Mouse (Mus musculus): ENCODE measurements around the gene Mrpl14.

- TF ChIP-seq CTCF (IDR thresholded peaks at IDR 0.05; ENCODE audit: low read depth, low read length) (0 out of 2 replicates have a peak, but pooled peaks have one; percentile 3), POLR2A (IDR thresholded peaks at IDR 0.05; ENCODE audit: extremely low read depth, insufficient read depth, low read length) (no peak)
Measured at GRCm38 (mm10) chr17:45671821-45672220, 14.3 kb upstream of the Mrpl14 start.

Measured in liver, adult 2 months (tissue).